Mouse (Mus musculus) forebrain, embryonic 12.5 days (tissue): Measurements from ENCODE around the gene Rxra. TPM values are rescaled to one million over a fixed set of nuclear protein-coding genes. Genes with fewer than 3 reads are reported as not detected.

Experiments used
- ATAC-seq: fragments of 200-750 bp; cut with Nextera tagmentation; 2 replicates; pipeline ENCODE4 v1.8.0; 2017; ENCODE audit warnings: moderate TSS enrichment; ENCODE audit not compliant: low FRiP score
- H3K27ac ChIP-seq: fragments of 300-500 bp; sonication (generic); 2 replicates; pipeline ENCODE4 v1.5.1; 2016; ENCODE audit warnings: mild to moderate bottlenecking
- H3K27me3 ChIP-seq: fragments of 300-500 bp; sonication (generic); 2 replicates; pipeline ENCODE4 v1.6.1; 2016; ENCODE audit warnings: mild to moderate bottlenecking
- H3K36me3 ChIP-seq: fragments of 300-500 bp; sonication (generic); replicated peaks from 2 replicates; pipeline ENCODE4 v1.6.1; 2016; ENCODE audit warnings: mild to moderate bottlenecking
- H3K4me1 ChIP-seq: fragments of 300-500 bp; sonication (generic); 2 replicates; pipeline ENCODE4 v1.6.1; 2016
- H3K4me2 ChIP-seq: fragments of 300-500 bp; sonication (generic); 2 replicates; pipeline ENCODE4 v1.6.1; 2016; ENCODE audit warnings: mild to moderate bottlenecking, moderate library complexity
- H3K4me3 ChIP-seq: fragments of 300-500 bp; sonication (generic); replicated peaks from 2 replicates; pipeline ENCODE4 v1.5.1; 2016; ENCODE audit warnings: mild to moderate bottlenecking
- H3K9ac ChIP-seq: fragments of 300-500 bp; sonication (generic); 2 replicates; pipeline ENCODE4 v1.6.1; 2016; ENCODE audit warnings: mild to moderate bottlenecking
- H3K9me3 ChIP-seq: fragments of 300-500 bp; sonication (generic); 2 replicates; pipeline ENCODE4 v1.6.1; 2016
- WGBS: fragments of 180-500 bp; shearing (Covaris S2); methylation state at CpG from one replicate; pipeline ENCODE4 v1.1.7; 2016; 5-methylcytosine and 5-hydroxymethylcytosine counted together
- polyA plus RNA-seq: library from polyadenylated mRNA; unstranded; fragments of >200 nt; fragmentation: Nextera tagmentation; extraction: Ambion mirVana; gene quantifications from 2 replicates; pipeline ENCODE4 v1.2.1, GENCODE M21; 2016

The Rxra gene
- polyA plus RNA-seq, 1 experiment from 2014 or later: 7.8 TPM

GRCm38 (mm10) chr2:27762920-27763780 lies 86.9 kb downstream of the Rxra start:
- H3K27ac ChIP-seq: 0 out of 2 replicates have a peak overlapping the region, but pooled peaks have one; percentile 13
- no peak overlapping the region for H3K9ac ChIP-seq
- peaks cover 22% of the 10 kb centered on the region for H3K4me1 ChIP-seq

GRCm38 (mm10) chr2:27764256-27764936 lies 88.2 kb downstream of the Rxra start:
- peaks cover 13% of the 10 kb centered on the region for H3K4me1 ChIP-seq
- H3K9me3 ChIP-seq: no peaks in the 10 kb centered on the region
- no peak overlapping the region for H3K9ac ChIP-seq
- H3K27me3 ChIP-seq: peaks cover 4% of the 10 kb centered on the region; the same call in 1 of the 2 replicates
- H3K27ac ChIP-seq: 0 out of 2 replicates have a peak overlapping the region, but pooled peaks have one; percentile 38
- H3K4me3 ChIP-seq: no peak overlapping the region
- no peak overlapping the region for H3K4me2 ChIP-seq
- peak; percentile 72 for ATAC-seq
- 22% methylated on average over 6 of the region's 6 CpGs for WGBS
- H3K36me3 ChIP-seq: peaks cover 19% of the 10 kb centered on the region

More at GRCm38 (mm10) chr2:27762920-27763780, 86.9 kb downstream of the Rxra start:
- Histone ChIP-seq H3K4me2 (no peak overlapping the region), H3K4me3 (no peak overlapping the region), H3K27me3 (no peaks in the 10 kb centered on the region), H3K9me3 (no peaks in the 10 kb centered on the region), H3K36me3 (peaks cover 27% of the 10 kb centered on the region)
- WGBS: 78% methylated on average over 14 of the region's 14 CpGs
- ATAC-seq: no peak

GRCm38 (mm10) chr2:27764937-27765319 lies 88.7 kb downstream of the Rxra start:
- H3K4me3 ChIP-seq: no peak overlapping the region
- no peak overlapping the region for H3K9ac ChIP-seq
- H3K27me3 ChIP-seq: peaks cover 9% of the 10 kb centered on the region
- WGBS: 27% methylated on average over 3 of the region's 3 CpGs
- no peaks in the 10 kb centered on the region for H3K9me3 ChIP-seq
- peaks cover 14% of the 10 kb centered on the region for H3K36me3 ChIP-seq
- ATAC-seq: peak; percentile 79
- H3K27ac ChIP-seq: no peak overlapping the region
- H3K4me1 ChIP-seq: peaks cover 13% of the 10 kb centered on the region
- no peak overlapping the region for H3K4me2 ChIP-seq

GRCm38 (mm10) chr2:27767773-27768172 lies 91.5 kb downstream of the Rxra start:
- H3K4me1 ChIP-seq: peaks cover 13% of the 10 kb centered on the region
- H3K36me3 ChIP-seq: no peaks in the 10 kb centered on the region
- H3K27ac ChIP-seq: no peak overlapping the region
- H3K4me2 ChIP-seq: no peak overlapping the region
- no peaks in the 10 kb centered on the region for H3K9me3 ChIP-seq
- no peak overlapping the region for H3K4me3 ChIP-seq
- ATAC-seq: no peak
- WGBS: 75% methylated on average over 7 of the region's 7 CpGs
- H3K9ac ChIP-seq: no peak overlapping the region
- peaks cover 9% of the 10 kb centered on the region for H3K27me3 ChIP-seq

GRCm38 (mm10) chr2:27769701-27770100 lies 93.5 kb downstream of the Rxra start:
- ATAC-seq: no peak

GRCm38 (mm10) chr2:27770205-27770604 lies 94.0 kb downstream of the Rxra start:
- 7% methylated on average over 4 of the region's 4 CpGs for WGBS
- ATAC-seq: no peak
- Histone ChIP-seq H3K4me3 (no peak overlapping the region), H3K27me3 (peaks cover 9% of the 10 kb centered on the region), H3K9me3 (no peaks in the 10 kb centered on the region), H3K27ac (no peak overlapping the region), H3K36me3 (no peaks in the 10 kb centered on the region), H3K9ac (no peak overlapping the region), H3K4me1 (no peaks in the 10 kb centered on the region), H3K4me2 (no peak overlapping the region)

More at GRCm38 (mm10) chr2:27769701-27770100, 93.5 kb downstream of the Rxra start:
- H3K27me3 ChIP-seq: peaks cover 9% of the 10 kb centered on the region
- no peak overlapping the region for H3K4me2 ChIP-seq
- H3K9me3 ChIP-seq: no peaks in the 10 kb centered on the region
- no peak overlapping the region for H3K4me3 ChIP-seq
- H3K36me3 ChIP-seq: no peaks in the 10 kb centered on the region
- H3K9ac ChIP-seq: no peak overlapping the region
- WGBS: 41% methylated on average over 5 of the region's 5 CpGs
- H3K27ac ChIP-seq: no peak overlapping the region
- peaks cover 2% of the 10 kb centered on the region; the same call in 1 of the 2 replicates for H3K4me1 ChIP-seq

GRCm38 (mm10) chr2:27771936-27772335 lies 95.7 kb downstream of the Rxra start:
- no peak overlapping the region for H3K4me3 ChIP-seq
- H3K36me3 ChIP-seq: no peaks in the 10 kb centered on the region
- H3K4me2 ChIP-seq: no peak overlapping the region
- H3K9me3 ChIP-seq: no peaks in the 10 kb centered on the region
- WGBS: 32% methylated on average over 7 of the region's 7 CpGs
- no peak overlapping the region for H3K9ac ChIP-seq
- H3K27ac ChIP-seq: no peak overlapping the region
- H3K4me1 ChIP-seq: no peaks in the 10 kb centered on the region
- H3K27me3 ChIP-seq: peaks cover 9% of the 10 kb centered on the region
- no peak for ATAC-seq

- no peak overlapping the region for H3K27ac ChIP-seq
- H3K9ac ChIP-seq: no peak overlapping the region
- no peaks in the 10 kb centered on the region for H3K9me3 ChIP-seq
- H3K4me3 ChIP-seq: no peak overlapping the region
- no peaks in the 10 kb centered on the region for H3K4me1 ChIP-seq
- peaks cover 9% of the 10 kb centered on the region for H3K27me3 ChIP-seq
- no peak overlapping the region for H3K4me2 ChIP-seq
- ATAC-seq: no peak
- 82% methylated on average over 7 of the region's 7 CpGs for WGBS
- no peaks in the 10 kb centered on the region for H3K36me3 ChIP-seq
Observed at GRCm38 (mm10) chr2:27772841-27773388, 96.7 kb downstream of the Rxra start.

- no peak overlapping the region for H3K27ac ChIP-seq
- no peak overlapping the region for H3K4me2 ChIP-seq
- H3K4me3 ChIP-seq: no peak overlapping the region
- no peaks in the 10 kb centered on the region for H3K4me1 ChIP-seq
- no peak overlapping the region for H3K9ac ChIP-seq
- no peak for ATAC-seq
- WGBS: 79% methylated on average over 24 of the region's 24 CpGs
- H3K9me3 ChIP-seq: no peaks in the 10 kb centered on the region
- peaks cover 6% of the 10 kb centered on the region for H3K27me3 ChIP-seq
- H3K36me3 ChIP-seq: no peaks in the 10 kb centered on the region
Observed at GRCm38 (mm10) chr2:27773980-27774730, 97.9 kb downstream of the Rxra start.

GRCm38 (mm10) chr2:27775006-27775405 lies 98.8 kb downstream of the Rxra start:
- Histone ChIP-seq H3K4me2 (no peak overlapping the region), H3K27me3 (no peaks in the 10 kb centered on the region), H3K27ac (no peak overlapping the region), H3K4me3 (no peak overlapping the region), H3K9ac (no peak overlapping the region), H3K9me3 (no peaks in the 10 kb centered on the region), H3K4me1 (no peaks in the 10 kb centered on the region), H3K36me3 (no peaks in the 10 kb centered on the region)
- ATAC-seq: no peak
- 93% methylated on average over 10 of the region's 10 CpGs for WGBS

GRCm38 (mm10) chr2:27775625-27776024 lies 99.4 kb downstream of the Rxra start:
- H3K9me3 ChIP-seq: no peaks in the 10 kb centered on the region
- H3K4me1 ChIP-seq: no peaks in the 10 kb centered on the region
- H3K27ac ChIP-seq: no peak overlapping the region
- no peak for ATAC-seq
- H3K9ac ChIP-seq: no peak overlapping the region
- WGBS: 55% methylated on average over 5 of the region's 5 CpGs
- H3K4me2 ChIP-seq: no peak overlapping the region
- no peak overlapping the region for H3K4me3 ChIP-seq
- no peaks in the 10 kb centered on the region for H3K36me3 ChIP-seq
- no peaks in the 10 kb centered on the region for H3K27me3 ChIP-seq

GRCm38 (mm10) chr2:27777756-27778155 lies 101.5 kb downstream of the Rxra start:
- WGBS: 74% methylated on average over 2 of the region's 2 CpGs
- H3K27me3 ChIP-seq: no peaks in the 10 kb centered on the region
- H3K4me3 ChIP-seq: no peak overlapping the region
- H3K36me3 ChIP-seq: no peaks in the 10 kb centered on the region
- no peak overlapping the region for H3K27ac ChIP-seq
- no peak overlapping the region for H3K4me2 ChIP-seq
- H3K4me1 ChIP-seq: no peaks in the 10 kb centered on the region
- no peak overlapping the region for H3K9ac ChIP-seq
- no peaks in the 10 kb centered on the region for H3K9me3 ChIP-seq
- no peak for ATAC-seq
